Mouse (Mus musculus): Measurements from ENCODE around the gene Olfr1337.
"Not testable (repeated sequence)": the region's sequence is repeated elsewhere in the genome, so short reads cannot be mapped to it uniquely, and the experiment has no call there.

Gene Olfr1337

DNA sequence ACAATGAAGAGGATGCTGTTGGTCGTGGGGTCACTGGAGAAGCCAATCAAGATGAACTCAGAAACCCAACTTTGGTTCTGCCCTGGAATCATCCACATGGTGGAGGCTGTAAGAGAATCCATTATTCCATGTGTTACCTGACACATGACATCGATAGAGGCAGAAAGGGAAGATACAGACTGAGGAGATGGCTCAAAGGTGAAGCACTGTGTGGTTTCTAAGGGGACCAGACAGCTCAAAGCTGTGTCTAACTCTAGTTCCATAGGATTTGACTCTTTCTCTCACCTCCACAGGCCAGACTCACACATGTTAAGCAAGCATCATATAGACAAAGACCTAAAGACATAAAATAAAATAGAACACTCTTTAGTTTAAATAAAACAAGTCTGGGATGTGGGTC lies at the start of gene Olfr1337:
Olfr1337 (minus strand) TSS at position 101 of the 400 bp plus-strand sequence.
- no peak for ATAC-seq (ENCODE audit: insufficient number of reproducible peaks, low FRiP score, low TSS enrichment)

DNA sequence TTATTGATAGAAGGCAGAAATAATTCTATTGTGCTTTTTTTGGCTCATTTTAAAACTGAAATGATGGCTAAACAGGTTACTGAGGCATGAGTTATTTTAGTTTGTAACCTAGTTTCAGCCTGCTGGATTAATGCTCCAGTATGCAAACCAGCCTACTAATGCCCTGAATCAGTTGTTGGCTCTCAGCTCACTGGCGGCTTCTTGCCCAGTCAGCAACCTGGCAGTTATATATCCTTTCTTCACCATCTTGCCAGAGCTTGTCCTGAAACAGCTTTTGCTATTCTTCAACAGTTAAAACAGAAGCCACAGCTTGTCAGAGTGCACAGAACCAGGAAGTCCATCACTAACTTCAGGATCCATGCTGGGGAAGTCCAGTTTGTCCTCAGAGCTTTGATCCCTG lies 36.5 kb upstream of the Olfr1337 start:
- ATAC-seq (ENCODE audit: insufficient number of reproducible peaks, low FRiP score, low TSS enrichment), result no peak

DNA sequence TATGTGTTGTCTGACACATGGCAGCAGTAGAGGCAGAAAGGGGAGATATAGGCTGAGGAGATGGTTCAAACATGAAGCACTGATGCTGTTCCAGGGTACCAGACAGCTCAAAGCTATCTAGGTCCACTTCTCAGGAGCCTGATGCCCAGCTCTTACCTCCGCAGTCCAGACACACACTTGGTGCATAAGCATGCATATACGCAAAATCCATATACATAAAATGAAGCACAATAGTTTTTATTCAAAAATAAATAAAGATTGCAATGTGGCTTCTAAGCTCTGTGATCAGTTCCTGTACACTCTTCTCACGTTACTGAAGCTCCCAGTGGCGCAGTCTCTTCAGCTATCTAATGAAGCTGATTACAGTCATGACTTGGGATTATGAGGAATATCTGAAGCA lies 27.5 kb upstream of the Olfr1337 start, which contains the start of gene Olfr1335:
Olfr1335 (minus strand) TSS at position 101 of the 400 bp plus-strand sequence.
- no peak for ATAC-seq (ENCODE audit: insufficient number of reproducible peaks, low FRiP score, low TSS enrichment)

DNA sequence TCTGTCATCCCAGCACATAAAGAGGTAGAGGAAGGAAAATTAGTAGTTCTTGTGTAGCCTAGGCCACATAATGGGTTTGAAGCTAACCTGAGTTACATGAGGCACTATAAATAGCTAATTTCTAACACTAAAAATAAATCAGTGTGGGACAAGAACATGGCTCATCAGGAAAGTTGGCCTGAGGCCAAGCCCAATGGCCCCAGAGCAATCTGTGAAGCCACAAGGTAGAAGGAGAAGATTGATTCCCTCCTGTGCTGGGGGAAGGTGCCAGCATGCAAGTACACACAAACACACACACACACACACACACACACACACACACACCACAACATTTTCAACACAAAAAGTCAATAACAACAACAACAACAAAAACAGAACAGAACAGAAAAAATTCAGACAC lies 10.4 kb upstream of the Olfr1337 start:
- not testable (repeated sequence) for ATAC-seq (ENCODE audit: insufficient number of reproducible peaks, low FRiP score, low TSS enrichment)

DNA sequence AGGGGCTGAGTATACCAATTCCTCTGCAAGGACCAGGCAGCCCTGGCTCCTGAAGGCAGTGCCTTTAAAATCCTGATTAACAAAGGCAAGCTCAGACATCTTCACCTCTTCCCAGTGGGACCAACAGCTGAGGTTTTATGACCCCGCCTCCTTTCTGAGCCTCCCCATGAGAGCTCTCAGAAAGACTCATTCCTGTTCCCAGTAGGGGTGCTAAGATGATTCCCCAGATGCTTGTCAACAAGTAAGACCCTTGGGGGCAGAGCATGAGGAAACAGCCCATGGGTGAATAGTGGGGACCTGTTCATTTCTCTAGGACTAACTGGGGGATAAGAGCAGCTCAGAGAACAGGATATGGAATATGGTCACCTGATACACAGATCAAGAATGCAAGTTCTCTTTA lies 23.7 kb downstream of the Olfr1337 start, which contains the start of gene Olfr1338:
Olfr1338 (minus strand) TSS at position 101 of the 400 bp plus-strand sequence.
- ATAC-seq (ENCODE audit: insufficient number of reproducible peaks, low FRiP score, low TSS enrichment), result no peak

DNA sequence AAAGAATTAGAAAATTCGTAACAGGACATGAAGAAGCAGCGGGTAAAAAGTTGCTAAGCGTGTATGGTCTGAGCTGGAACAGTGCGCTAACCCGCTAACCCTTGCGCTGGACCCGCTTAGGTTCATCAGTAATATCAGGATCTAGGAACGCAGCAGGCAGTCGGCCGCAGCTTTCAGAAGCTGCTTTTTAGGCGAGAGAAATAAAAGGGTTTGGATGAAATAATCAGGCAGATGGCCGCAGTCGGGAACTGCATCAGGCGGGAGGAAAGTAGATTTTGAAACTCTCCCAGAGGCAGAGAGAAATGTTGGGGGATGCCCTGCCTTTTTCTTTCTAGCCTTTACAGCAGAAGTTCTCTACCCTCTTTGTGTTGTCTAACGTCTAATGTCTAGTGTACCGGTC lies 40.5 kb downstream of the Olfr1337 start:
- no peak for ATAC-seq (ENCODE audit: insufficient number of reproducible peaks, low FRiP score, low TSS enrichment)

DNA sequence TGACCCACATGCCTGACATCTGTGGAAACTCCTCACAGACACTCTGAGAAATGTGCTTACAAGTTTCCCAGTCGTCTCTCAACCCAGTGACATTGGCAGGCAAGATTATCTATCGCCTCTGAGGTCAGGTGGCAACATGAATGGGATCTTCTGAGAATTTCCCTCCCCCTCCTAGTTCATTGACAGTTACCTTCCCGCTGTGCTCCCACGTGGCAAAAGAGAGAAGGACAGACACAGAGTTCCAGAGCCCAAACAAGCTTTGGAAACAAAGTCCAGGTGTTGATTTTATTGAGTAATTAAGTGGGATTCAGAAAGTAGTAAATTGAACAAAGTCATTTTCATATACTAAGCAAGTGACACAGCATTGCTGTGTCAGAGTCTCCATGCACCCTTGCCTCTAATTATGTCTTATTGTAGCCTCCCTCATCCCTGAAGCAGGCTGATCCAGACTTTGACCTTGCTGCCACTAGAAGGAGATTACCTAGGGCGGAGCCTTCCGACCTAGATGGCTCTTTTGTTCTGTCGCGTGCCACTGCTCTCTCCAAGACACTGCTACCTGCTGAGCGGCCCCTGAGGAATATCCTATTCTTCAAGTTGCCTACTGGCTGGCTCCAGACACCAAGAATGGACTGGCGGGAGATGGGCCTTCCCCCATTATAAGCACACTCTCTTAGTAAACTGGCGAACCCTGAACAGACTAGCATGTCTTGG lies 41.2 kb downstream of the Olfr1337 start:
- no peak for ATAC-seq (ENCODE audit: insufficient number of reproducible peaks, low FRiP score, low TSS enrichment)

DNA sequence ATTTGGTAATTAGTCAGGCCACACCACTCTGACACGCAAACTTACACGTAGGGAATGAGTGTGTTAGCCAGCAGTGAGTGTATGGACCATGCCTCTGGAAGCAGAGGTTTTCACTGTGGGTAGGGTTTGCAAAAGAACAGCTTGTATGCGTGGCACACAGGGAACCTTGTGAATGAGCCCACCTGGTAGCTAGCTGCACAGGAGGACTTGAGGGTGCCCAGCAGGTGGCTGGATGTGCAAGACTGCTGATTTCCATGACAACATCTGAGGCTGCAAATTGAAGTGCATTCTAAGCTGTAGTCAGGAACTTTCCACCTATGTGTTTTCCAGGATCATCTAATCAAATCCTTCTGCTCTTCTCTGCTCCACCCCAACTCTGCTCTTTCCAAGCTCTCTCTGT lies 42.8 kb downstream of the Olfr1337 start:
- no peak for ATAC-seq (ENCODE audit: insufficient number of reproducible peaks, low FRiP score, low TSS enrichment)

DNA sequence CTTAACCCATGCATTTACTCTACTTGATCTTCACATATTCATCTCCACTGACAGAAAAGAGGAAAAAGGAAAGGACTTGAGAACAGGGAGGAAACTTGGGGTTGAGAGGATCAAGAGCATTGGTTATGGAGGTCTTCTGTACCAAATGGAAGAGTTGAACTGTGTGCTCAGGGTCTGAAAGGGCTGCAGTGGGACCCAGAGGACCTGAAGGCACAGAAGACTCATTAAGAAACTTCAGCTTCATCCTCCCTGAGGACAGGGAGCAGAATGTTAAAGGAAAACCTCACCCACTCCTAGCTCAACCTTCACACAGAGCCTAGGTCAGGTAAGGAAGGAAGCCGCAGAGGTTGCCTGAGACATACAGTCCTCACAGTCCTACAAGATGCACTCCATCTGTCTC lies 50.5 kb downstream of the Olfr1337 start, which contains the start of gene Olfr1339:
Olfr1339 (plus strand) TSS at position 301 of the 400 bp plus-strand sequence.
- ATAC-seq (ENCODE audit: insufficient number of reproducible peaks, low FRiP score, low TSS enrichment), result no peak
